Mouse (Mus musculus): ENCODE measurements at regions not wholly inside any gene's neighbourhood (a gene's known extent, or its start where the extent isn't known, plus 50 kb on each side); places are given as distances from the start of the nearest gene placed in this dataset.

GRCm38 (mm10) chr3:100751211-100751610 lies 65.9 kb upstream of the Man1a2 start:
- WGBS, result 84% methylated on average over 1 of the region's 1 CpGs
- Histone ChIP-seq H3K27ac (ENCODE audit: low read depth, low read length) (no peak overlapping the region), H3K4me2 (replicated peaks; ENCODE audit: low read depth, low read length) (no peak overlapping the region), H3K36me3 (ENCODE audit: control insufficient read depth, insufficient read depth, low read length) (no peaks in the 10 kb centered on the region), H3K4me1 (ENCODE audit: control insufficient read depth, insufficient read depth, low read length) (no peaks in the 10 kb centered on the region), H3K9me3 (ENCODE audit: control insufficient read depth, low read length) (no peaks in the 10 kb centered on the region), H3K4me3 (ENCODE audit: low read length) (no peak overlapping the region), H3K9ac (ENCODE audit: low read depth, low read length) (no peak overlapping the region), H3K27me3 (ENCODE audit: control insufficient read depth, insufficient read depth, low read length) (no peaks in the 10 kb centered on the region)
- ATAC-seq (ENCODE audit: low FRiP score, low TSS enrichment), result no peak

GRCm38 (mm10) chr3:100748727-100749126 lies 63.4 kb upstream of the Man1a2 start:
- Histone ChIP-seq H3K4me1 (ENCODE audit: control insufficient read depth, insufficient read depth, low read length) (no peaks in the 10 kb centered on the region), H3K9ac (ENCODE audit: low read depth, low read length) (no peak overlapping the region), H3K36me3 (ENCODE audit: control insufficient read depth, insufficient read depth, low read length) (no peaks in the 10 kb centered on the region), H3K27ac (ENCODE audit: low read depth, low read length) (no peak overlapping the region), H3K27me3 (ENCODE audit: control insufficient read depth, insufficient read depth, low read length) (no peaks in the 10 kb centered on the region), H3K4me2 (replicated peaks; ENCODE audit: low read depth, low read length) (no peak overlapping the region), H3K9me3 (ENCODE audit: control insufficient read depth, low read length) (no peaks in the 10 kb centered on the region), H3K4me3 (ENCODE audit: low read length) (no peak overlapping the region)
- WGBS, result 86% methylated on average over 6 of the region's 6 CpGs
- ATAC-seq (ENCODE audit: low FRiP score, low TSS enrichment), result no peak

GRCm38 (mm10) chr3:100748309-100748691 lies 63.0 kb upstream of the Man1a2 start:
- H3K9me3 ChIP-seq (ENCODE audit: control insufficient read depth, low read length), result no peaks in the 10 kb centered on the region
- H3K4me2 ChIP-seq (replicated peaks; ENCODE audit: low read depth, low read length), result no peak overlapping the region
- H3K36me3 ChIP-seq (ENCODE audit: control insufficient read depth, insufficient read depth, low read length), result no peaks in the 10 kb centered on the region
- H3K4me3 ChIP-seq (ENCODE audit: low read length), result no peak overlapping the region
- no peak overlapping the region for H3K9ac ChIP-seq (ENCODE audit: low read depth, low read length)
- 95% methylated on average over 2 of the region's 2 CpGs for WGBS
- H3K27ac ChIP-seq (ENCODE audit: low read depth, low read length), result no peak overlapping the region
- no peaks in the 10 kb centered on the region for H3K27me3 ChIP-seq (ENCODE audit: control insufficient read depth, insufficient read depth, low read length)
- no peak for ATAC-seq (ENCODE audit: low FRiP score, low TSS enrichment)
- no peaks in the 10 kb centered on the region for H3K4me1 ChIP-seq (ENCODE audit: control insufficient read depth, insufficient read depth, low read length)

- Histone ChIP-seq H3K27ac (ENCODE audit: low read depth, low read length) (no peak overlapping the region), H3K9me3 (ENCODE audit: control insufficient read depth, low read length) (no peaks in the 10 kb centered on the region), H3K4me2 (replicated peaks; ENCODE audit: low read depth, low read length) (no peak overlapping the region), H3K4me1 (ENCODE audit: control insufficient read depth, insufficient read depth, low read length) (no peaks in the 10 kb centered on the region), H3K9ac (ENCODE audit: low read depth, low read length) (no peak overlapping the region), H3K27me3 (ENCODE audit: control insufficient read depth, insufficient read depth, low read length) (no peaks in the 10 kb centered on the region), H3K4me3 (ENCODE audit: low read length) (no peak overlapping the region), H3K36me3 (ENCODE audit: control insufficient read depth, insufficient read depth, low read length) (no peaks in the 10 kb centered on the region)
- ATAC-seq (ENCODE audit: low FRiP score, low TSS enrichment), result no peak
- WGBS, result 49% methylated on average over 15 of the region's 15 CpGs
Measured at GRCm38 (mm10) chr3:100747421-100748308, 62.4 kb upstream of the Man1a2 start.

GRCm38 (mm10) chr3:100737660-100738059 lies 52.4 kb upstream of the Man1a2 start:
- Histone ChIP-seq H3K36me3 (ENCODE audit: control insufficient read depth, insufficient read depth, low read length) (no peaks in the 10 kb centered on the region), H3K4me2 (replicated peaks; ENCODE audit: low read depth, low read length) (no peak overlapping the region), H3K4me1 (ENCODE audit: control insufficient read depth, insufficient read depth, low read length) (no peaks in the 10 kb centered on the region), H3K4me3 (ENCODE audit: low read length) (no peak overlapping the region), H3K9ac (ENCODE audit: low read depth, low read length) (no peak overlapping the region), H3K9me3 (ENCODE audit: control insufficient read depth, low read length) (no peaks in the 10 kb centered on the region), H3K27ac (ENCODE audit: low read depth, low read length) (no peak overlapping the region), H3K27me3 (ENCODE audit: control insufficient read depth, insufficient read depth, low read length) (no peaks in the 10 kb centered on the region)
- 88% methylated on average over 7 of the region's 7 CpGs for WGBS
- ATAC-seq (ENCODE audit: low FRiP score, low TSS enrichment), result no peak

GRCm38 (mm10) chr3:100736539-100736938 lies 51.2 kb upstream of the Man1a2 start:
- WGBS, result 77% methylated on average over 3 of the region's 3 CpGs
- Histone ChIP-seq H3K4me2 (replicated peaks; ENCODE audit: low read depth, low read length) (no peak overlapping the region), H3K4me1 (ENCODE audit: control insufficient read depth, insufficient read depth, low read length) (no peaks in the 10 kb centered on the region), H3K27me3 (ENCODE audit: control insufficient read depth, insufficient read depth, low read length) (no peaks in the 10 kb centered on the region), H3K9ac (ENCODE audit: low read depth, low read length) (no peak overlapping the region), H3K9me3 (ENCODE audit: control insufficient read depth, low read length) (no peaks in the 10 kb centered on the region), H3K36me3 (ENCODE audit: control insufficient read depth, insufficient read depth, low read length) (no peaks in the 10 kb centered on the region), H3K4me3 (ENCODE audit: low read length) (no peak overlapping the region), H3K27ac (ENCODE audit: low read depth, low read length) (no peak overlapping the region)
- ATAC-seq (ENCODE audit: low FRiP score, low TSS enrichment), result no peak
